Mouse (Mus musculus): Measurements from ENCODE around the gene Qtrt2. TPM values are rescaled to one million over a fixed set of nuclear protein-coding genes. Genes with fewer than 3 reads are reported as not detected.

The Qtrt2 gene
- 24.0 and 24.8 TPM in 2 replicates for polyA plus RNA-seq (2011; ENCODE audit: insufficient read length, low read depth, missing spikeins)

GRCm38 (mm10) chr16:43926341-43926859 is at the start of gene Qtrt2:
TSS of gene Qtrt2 (minus strand) at chr16:43926809.
- H3K4me1 ChIP-seq (ENCODE audit: control insufficient read depth, insufficient read depth, low read length) = no peaks in the 10 kb centered on the region
- no peak within 1 kb of the TSS for H3K27ac ChIP-seq (ENCODE audit: insufficient read depth, low read length)
- no peak within 1 kb of the TSS for H3K4me3 ChIP-seq (ENCODE audit: insufficient read depth, low read length)
- TF ChIP-seq CTCF (IDR thresholded peaks at IDR 0.05; ENCODE audit: borderline replicate concordance, insufficient read depth, low read length) = no peak
- no peak for TF ChIP-seq POLR2A (IDR thresholded peaks at IDR 0.05; ENCODE audit: low read depth, low read length)

- TF ChIP-seq POLR2A (IDR thresholded peaks at IDR 0.05; ENCODE audit: low read depth, low read length) = no peak
- no peak for TF ChIP-seq CTCF (IDR thresholded peaks at IDR 0.05; ENCODE audit: borderline replicate concordance, insufficient read depth, low read length)
Measured at GRCm38 (mm10) chr16:43973606-43974220, 47.1 kb upstream of the Qtrt2 start.

GRCm38 (mm10) chr16:43973147-43973546 is 46.5 kb upstream of the Qtrt2 start:
- no peak for TF ChIP-seq CTCF (IDR thresholded peaks at IDR 0.05; ENCODE audit: borderline replicate concordance, insufficient read depth, low read length)
- TF ChIP-seq POLR2A (IDR thresholded peaks at IDR 0.05; ENCODE audit: low read depth, low read length) = no peak
- Histone ChIP-seq H3K4me1 (ENCODE audit: control insufficient read depth, insufficient read depth, low read length) (no peaks in the 10 kb centered on the region), H3K4me3 (ENCODE audit: insufficient read depth, low read length) (no peak overlapping the region), H3K27ac (ENCODE audit: insufficient read depth, low read length) (no peak overlapping the region)

More at GRCm38 (mm10) chr16:43973606-43974220, 47.1 kb upstream of the Qtrt2 start:
- Histone ChIP-seq H3K4me3 (ENCODE audit: insufficient read depth, low read length) (no peak overlapping the region), H3K27ac (ENCODE audit: insufficient read depth, low read length) (no peak overlapping the region), H3K4me1 (ENCODE audit: control insufficient read depth, insufficient read depth, low read length) (no peaks in the 10 kb centered on the region)

- no peaks in the 10 kb centered on the region for H3K4me1 ChIP-seq (ENCODE audit: control insufficient read depth, insufficient read depth, low read length)
- no peak overlapping the region for H3K27ac ChIP-seq (ENCODE audit: insufficient read depth, low read length)
- H3K4me3 ChIP-seq (ENCODE audit: insufficient read depth, low read length) = no peak overlapping the region
- TF ChIP-seq CTCF (IDR thresholded peaks at IDR 0.05; ENCODE audit: borderline replicate concordance, insufficient read depth, low read length) (no peak), POLR2A (IDR thresholded peaks at IDR 0.05; ENCODE audit: low read depth, low read length) (no peak)
Measured at GRCm38 (mm10) chr16:43972391-43972790, 45.8 kb upstream of the Qtrt2 start.

- TF ChIP-seq POLR2A (IDR thresholded peaks at IDR 0.05; ENCODE audit: low read depth, low read length) = no peak
- no peak for TF ChIP-seq CTCF (IDR thresholded peaks at IDR 0.05; ENCODE audit: borderline replicate concordance, insufficient read depth, low read length)
- Histone ChIP-seq H3K4me1 (ENCODE audit: control insufficient read depth, insufficient read depth, low read length) (no peaks in the 10 kb centered on the region), H3K27ac (ENCODE audit: insufficient read depth, low read length) (no peak overlapping the region), H3K4me3 (ENCODE audit: insufficient read depth, low read length) (no peak overlapping the region)
Measured at GRCm38 (mm10) chr16:43971741-43972140, 45.1 kb upstream of the Qtrt2 start.

GRCm38 (mm10) chr16:43971189-43971588 is 44.6 kb upstream of the Qtrt2 start:
- H3K27ac ChIP-seq (ENCODE audit: insufficient read depth, low read length) = no peak overlapping the region
- no peaks in the 10 kb centered on the region for H3K4me1 ChIP-seq (ENCODE audit: control insufficient read depth, insufficient read depth, low read length)
- TF ChIP-seq POLR2A (IDR thresholded peaks at IDR 0.05; ENCODE audit: low read depth, low read length) (no peak), CTCF (IDR thresholded peaks at IDR 0.05; ENCODE audit: borderline replicate concordance, insufficient read depth, low read length) (no peak)
- H3K4me3 ChIP-seq (ENCODE audit: insufficient read depth, low read length) = no peak overlapping the region

- H3K4me1 ChIP-seq (ENCODE audit: control insufficient read depth, insufficient read depth, low read length) = no peaks in the 10 kb centered on the region
- H3K27ac ChIP-seq (ENCODE audit: insufficient read depth, low read length) = no peak overlapping the region
- TF ChIP-seq CTCF (IDR thresholded peaks at IDR 0.05; ENCODE audit: borderline replicate concordance, insufficient read depth, low read length) = no peak
- TF ChIP-seq POLR2A (IDR thresholded peaks at IDR 0.05; ENCODE audit: low read depth, low read length) = no peak
- H3K4me3 ChIP-seq (ENCODE audit: insufficient read depth, low read length) = no peak overlapping the region
Measured at GRCm38 (mm10) chr16:43970426-43970825, 43.8 kb upstream of the Qtrt2 start.

- TF ChIP-seq CTCF (IDR thresholded peaks at IDR 0.05; ENCODE audit: borderline replicate concordance, insufficient read depth, low read length) = no peak
Measured at GRCm38 (mm10) chr16:43965781-43966389, 39.3 kb upstream of the Qtrt2 start.

GRCm38 (mm10) chr16:43963780-43964179 is 37.2 kb upstream of the Qtrt2 start:
- no peak for TF ChIP-seq POLR2A (IDR thresholded peaks at IDR 0.05; ENCODE audit: low read depth, low read length)
- no peak for TF ChIP-seq CTCF (IDR thresholded peaks at IDR 0.05; ENCODE audit: borderline replicate concordance, insufficient read depth, low read length)
- H3K4me3 ChIP-seq (ENCODE audit: insufficient read depth, low read length) = no peak overlapping the region
- no peaks in the 10 kb centered on the region for H3K4me1 ChIP-seq (ENCODE audit: control insufficient read depth, insufficient read depth, low read length)
- no peak overlapping the region for H3K27ac ChIP-seq (ENCODE audit: insufficient read depth, low read length)

More at GRCm38 (mm10) chr16:43965781-43966389, 39.3 kb upstream of the Qtrt2 start:
- Histone ChIP-seq H3K4me1 (ENCODE audit: control insufficient read depth, insufficient read depth, low read length) (no peaks in the 10 kb centered on the region), H3K4me3 (ENCODE audit: insufficient read depth, low read length) (no peak overlapping the region), H3K27ac (ENCODE audit: insufficient read depth, low read length) (no peak overlapping the region)

- H3K4me3 ChIP-seq (ENCODE audit: insufficient read depth, low read length) = no peak overlapping the region
- no peaks in the 10 kb centered on the region for H3K4me1 ChIP-seq (ENCODE audit: control insufficient read depth, insufficient read depth, low read length)
- no peak for TF ChIP-seq CTCF (IDR thresholded peaks at IDR 0.05; ENCODE audit: borderline replicate concordance, insufficient read depth, low read length)
- TF ChIP-seq POLR2A (IDR thresholded peaks at IDR 0.05; ENCODE audit: low read depth, low read length) = no peak
- H3K27ac ChIP-seq (ENCODE audit: insufficient read depth, low read length) = no peak overlapping the region
Measured at GRCm38 (mm10) chr16:43963291-43963690, 36.7 kb upstream of the Qtrt2 start.

Measured in embryonic fibroblast, embryonic 13.5 days (primary cell).